Mouse (Mus musculus) bone marrow macrophage, adult 2 months (primary cell): Measurements from ENCODE around the gene Gria1.

Experiments used
- CTCF ChIP-seq: IDR thresholded peaks from 2 replicates; pipeline ENCODE4 v1.5.1; 2012; ENCODE audit warnings: low read depth, mild to moderate bottlenecking, low read length, moderate library complexity
- POLR2A ChIP-seq: IDR thresholded peaks from 2 replicates; pipeline ENCODE4 v1.6.1; 2012; ENCODE audit warnings: mild to moderate bottlenecking, low read depth, low read length, borderline replicate concordance

DNA sequence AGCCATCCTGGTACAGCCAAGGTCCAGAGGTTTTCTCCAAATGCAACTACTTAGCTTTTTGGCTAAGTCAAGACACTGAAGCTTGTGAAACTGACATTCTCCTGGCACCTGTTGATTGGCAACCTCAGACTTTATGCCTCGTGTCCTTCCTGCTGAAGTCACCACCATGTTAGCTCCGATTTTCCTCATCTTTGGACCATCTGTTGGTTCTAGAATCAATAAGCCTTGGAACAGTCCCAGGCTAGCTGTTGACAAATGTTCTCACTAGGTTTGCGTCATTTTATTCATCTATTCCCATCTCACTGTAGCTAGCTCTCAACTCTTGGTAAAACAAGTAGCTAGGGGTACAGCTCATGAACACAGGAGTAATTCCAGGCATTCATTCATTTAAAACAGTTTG, 51.3 kb downstream of the Gria1 start:
- TF ChIP-seq CTCF (no peak), POLR2A (no peak)
